20 mouse cellular contexts compared by ENCODE assay signal in genomic region chr13:45915026-45915425, GRCm38 (mm10). TPM values are rescaled to one million over a fixed set of nuclear protein-coding genes. Genes with fewer than 3 reads are reported as not detected.
DNase-seq lines count a peak whose midpoint lies in the region; ATAC-seq lines count a peak whose summit lies in the region.
"Had no signal": no experiment of that assay in that cellular context is flagged by ENCODE, and none has a peak within 500 bp of the region (broad histone marks: within the 10 kb centered on the region; RNA-seq: fewer than 3 reads in every experiment).

No protein-coding gene starts in this region.

- no peak overlapping the region for H3K27ac ChIP-seq in kidney, embryonic 14.5 days (ENCODE audit: low read depth, low read length)
- H3K27ac ChIP-seq in kidney, embryonic 16.5 days (ENCODE audit: low read length): peak overlapping the region; percentile 29; the same call in 1 of the 2 replicates
- H3K27ac ChIP-seq in midbrain, embryonic 15.5 days: no peak overlapping the region
- H3K27ac ChIP-seq: embryonic facial prominence, embryonic 15.5 days; heart, embryonic 15.5 days; layer of hippocampus, adult 2 months had no signal

- no peak for ATAC-seq in kidney, embryonic 14.5 days (ENCODE audit: low FRiP score, low TSS enrichment)
- ATAC-seq in kidney, embryonic 16.5 days (ENCODE audit: low FRiP score, low TSS enrichment): no peak
- ATAC-seq in midbrain, embryonic 15.5 days (replicated peaks): no peak
- ATAC-seq: intestine, embryonic 16.5 days had no signal

- no peaks in the 10 kb centered on the region for H3K36me3 ChIP-seq in kidney, embryonic 14.5 days (ENCODE audit: control insufficient read depth, insufficient read depth, low read length)
- no peaks in the 10 kb centered on the region for H3K36me3 ChIP-seq in kidney, embryonic 16.5 days (ENCODE audit: insufficient read depth, low read length)
- no peaks in the 10 kb centered on the region for H3K36me3 ChIP-seq in midbrain, embryonic 15.5 days (replicated peaks)
- H3K36me3 ChIP-seq: embryonic facial prominence, embryonic 15.5 days; heart, embryonic 15.5 days had no signal

- no peak overlapping the region for H3K4me2 ChIP-seq in kidney, embryonic 14.5 days (replicated peaks; ENCODE audit: low read depth, low read length)
- H3K4me2 ChIP-seq in kidney, embryonic 16.5 days (replicated peaks; ENCODE audit: low read depth, low read length): no peak overlapping the region
- no peak overlapping the region for H3K4me2 ChIP-seq in midbrain, embryonic 15.5 days
- H3K4me2 ChIP-seq: embryonic facial prominence, embryonic 15.5 days; heart, embryonic 15.5 days had no signal

- H3K9me3 ChIP-seq in kidney, embryonic 14.5 days (ENCODE audit: control insufficient read depth, low read length): no peaks in the 10 kb centered on the region
- no peaks in the 10 kb centered on the region for H3K9me3 ChIP-seq in kidney, embryonic 16.5 days (ENCODE audit: low read length)
- H3K9me3 ChIP-seq in midbrain, embryonic 15.5 days: no peaks in the 10 kb centered on the region
- H3K9me3 ChIP-seq: embryonic facial prominence, embryonic 15.5 days; heart, embryonic 15.5 days had no signal

- no peaks in the 10 kb centered on the region for H3K27me3 ChIP-seq in kidney, embryonic 14.5 days (ENCODE audit: control insufficient read depth, insufficient read depth, low read length)
- H3K27me3 ChIP-seq in kidney, embryonic 16.5 days (ENCODE audit: insufficient read depth, low read length): no peaks in the 10 kb centered on the region
- no peaks in the 10 kb centered on the region for H3K27me3 ChIP-seq in midbrain, embryonic 15.5 days (replicated peaks)
- H3K27me3 ChIP-seq: embryonic facial prominence, embryonic 15.5 days; heart, embryonic 15.5 days had no signal

- peaks cover 5% of the 10 kb centered on the region; the same call in 1 of the 2 replicates for H3K4me1 ChIP-seq in kidney, embryonic 14.5 days (ENCODE audit: control insufficient read depth, insufficient read depth, low read length)
- peaks cover 10% of the 10 kb centered on the region for H3K4me1 ChIP-seq in kidney, embryonic 16.5 days (ENCODE audit: insufficient read depth, low read length)
- no peaks in the 10 kb centered on the region for H3K4me1 ChIP-seq in midbrain, embryonic 15.5 days

- H3K4me3 ChIP-seq in kidney, embryonic 14.5 days (ENCODE audit: low read length): no peak overlapping the region
- no peak overlapping the region for H3K4me3 ChIP-seq in kidney, embryonic 16.5 days (ENCODE audit: low read length)
- H3K4me3 ChIP-seq in midbrain, embryonic 15.5 days: no peak overlapping the region
- H3K4me3 ChIP-seq: embryonic facial prominence, embryonic 15.5 days; heart, embryonic 15.5 days; layer of hippocampus, adult 2 months had no signal

- H3K9ac ChIP-seq in kidney, embryonic 14.5 days (ENCODE audit: low read depth, low read length): no peak overlapping the region
- H3K9ac ChIP-seq in kidney, embryonic 16.5 days (replicated peaks; ENCODE audit: low read length): no peak overlapping the region
- no peak overlapping the region for H3K9ac ChIP-seq in midbrain, embryonic 15.5 days
- H3K9ac ChIP-seq: embryonic facial prominence, embryonic 15.5 days; heart, embryonic 15.5 days had no signal

- DNase-seq in kidney, adult 11 months: peak; percentile 38
- DNase-seq in lung, postnatal 36 days: peak; percentile 58
- no peak for DNase-seq in lung, postnatal 25 days (ENCODE audit: low spot score)
- DNase-seq in yolk sac, embryonic 10.5 days (ENCODE audit: low spot score): peak; percentile 15
- DNase-seq in gastrocnemius, postnatal 36 days: no peak
- DNase-seq: adrenal gland, adult 2 months; B cell, adult 2 months; cerebellum, adult 11-12 months; cerebellum, postnatal 14 days; gastrocnemius, postnatal 10 days; layer of hippocampus, postnatal 36 days; lung, postnatal 14 days; retina, postnatal 1 day had no signal

- WGBS in kidney, embryonic 14.5 days: 47% methylated on average over 2 of the region's 2 CpGs
- 47% methylated on average over 2 of the region's 2 CpGs for WGBS in kidney, embryonic 16.5 days
- WGBS in midbrain, embryonic 15.5 days: 78% methylated on average over 2 of the region's 2 CpGs

- intact Hi-C loops in gastrocnemius, postnatal 36 days (cut with DNase I): no loop called here

RNA-seq across cellular contexts. Expression of gene Atxn1, which starts 49.8 kb away (rescaled TPM):
- 3.9 and 4.0 TPM in 2 replicates for polyA plus RNA-seq in kidney, embryonic 14.5 days (2014; fragmentation: Nextera tagmentation; extraction: Ambion mirVana)
- polyA plus RNA-seq in kidney, embryonic 16.5 days (2015; fragmentation: Nextera tagmentation; extraction: Ambion mirVana): 5.9 and 7.6 TPM in 2 replicates
- 8.6 and 9.0 TPM in 2 replicates for polyA plus RNA-seq in midbrain, embryonic 15.5 days (2015; fragmentation: Nextera tagmentation; extraction: Ambion mirVana)
- 10 to 100 TPM; 33.7 to 39.7 TPM for total RNA-seq in gastrocnemius, postnatal 36 days (2021)

Comparison
In these comparisons a context has a peak if more than half of its experiments do, and no peak if none do; other contexts are left out.
1. DNase-seq: peak in kidney, adult 11 months (single experiment), lung, postnatal 36 days (single experiment) and yolk sac, embryonic 10.5 days (single experiment); none in lung, postnatal 25 days (single experiment) and gastrocnemius, postnatal 36 days (0 of 2).